Mouse (Mus musculus) cerebellum, adult 9-11 months (tissue): ENCODE data around the gene Olfr502.
"Not testable (repeated sequence)": the region's sequence is repeated elsewhere in the genome, so short reads cannot be mapped to it uniquely, and the experiment has no call there.

ENCODE experiments used
- DNase-seq: peaks from one replicate; pipeline ENCODE4 v3.0.0; 2022

Gene Olfr502

DNA sequence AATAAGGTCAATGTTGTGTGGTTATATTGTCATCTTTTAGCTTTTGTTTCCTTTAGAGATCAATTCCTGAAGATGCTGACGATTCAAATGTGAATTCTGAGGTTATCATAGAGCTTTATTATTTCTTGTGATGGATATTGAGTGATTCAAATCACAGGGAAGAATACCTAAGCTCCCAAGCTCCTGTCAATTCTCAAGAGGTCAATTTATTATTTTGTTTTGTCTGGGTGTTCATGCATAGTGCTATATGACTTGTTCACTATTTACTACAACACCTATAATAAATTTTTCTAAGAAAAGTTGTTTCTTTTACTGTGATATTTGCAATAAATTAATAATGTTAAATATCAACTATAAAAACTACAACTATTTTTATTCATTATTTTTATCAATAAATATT, at the start of gene Olfr502:
Gene Olfr502, minus strand, starts transcription at position 101 of the 400 bp plus-strand sequence.
- no peak for DNase-seq

DNA sequence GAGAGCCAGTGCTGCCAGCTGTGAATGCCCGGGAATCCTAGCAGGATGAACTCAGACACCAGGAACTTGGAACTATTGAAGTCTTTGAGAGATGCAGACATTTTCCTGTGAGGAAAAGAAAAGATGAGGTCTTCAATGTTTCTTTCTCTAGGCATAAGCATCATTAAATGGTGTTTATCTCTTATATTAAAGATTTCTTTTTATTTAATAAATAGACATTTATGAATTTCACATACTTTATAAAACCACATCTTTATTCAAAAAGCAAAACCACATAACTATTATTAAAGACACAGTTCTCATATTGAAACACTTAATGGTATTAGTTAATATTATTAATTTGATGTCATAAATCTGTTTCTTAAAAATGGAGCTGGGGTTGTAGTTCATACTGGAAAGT, 40.8 kb upstream of the Olfr502 start, which contains the start of gene Olfr504:
Gene Olfr504, minus strand, starts transcription at position 101 of the 400 bp plus-strand sequence.
- DNase-seq, result no peak

GRCm38 (mm10) chr7:108544227-108544626, 19.4 kb upstream of the Olfr502 start, which contains the start of gene Olfr503:
Gene Olfr503, plus strand, starts transcription at chr7:108544527.
- DNase-seq, result not testable (repeated sequence)

- no peak for DNase-seq
Observed at GRCm38 (mm10) chr7:108542416-108542815, 17.6 kb upstream of the Olfr502 start.
